Mouse (Mus musculus) gonadal fat pad, adult 2 months (tissue): ENCODE measurements around the gene Armc2. TPM values are rescaled to one million over a fixed set of nuclear protein-coding genes. Genes with fewer than 3 reads are reported as not detected.

Source experiments
- DNase-seq: peaks from one replicate; pipeline ENCODE4 v3.0.0-alpha.2; 2012; ENCODE audit warnings: low read depth
- polyA plus RNA-seq: library from polyadenylated mRNA; depleted of rRNA; stranded (reverse); fragments of >200 nt; gene quantifications from 2 replicates; pipeline ENCODE4 v1.2.3, GENCODE M21; 2012; rRNA removed

Armc2 gene
- polyA plus RNA-seq, 1 experiment = 1.3 TPM

GRCm38 (mm10) chr10:41867956-41868355 lies 150.3 kb downstream of the Armc2 start:
- DNase-seq = no peak

DNA sequence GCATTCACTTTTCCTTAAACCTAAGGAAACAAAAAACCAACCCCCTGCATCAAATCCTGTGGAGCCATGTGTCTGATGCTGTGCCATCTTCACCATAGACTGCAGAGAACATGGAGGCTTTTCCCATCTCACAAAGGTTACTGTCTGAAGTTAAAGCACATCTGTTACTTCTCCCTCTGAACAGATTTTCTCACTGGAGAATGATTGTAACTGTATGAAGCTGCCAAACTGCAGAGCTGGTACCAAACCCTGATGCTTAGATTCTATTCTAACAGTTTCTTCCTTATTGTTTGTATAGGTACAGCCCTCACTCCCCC lies 151.4 kb downstream of the Armc2 start:
- no peak for DNase-seq

DNA sequence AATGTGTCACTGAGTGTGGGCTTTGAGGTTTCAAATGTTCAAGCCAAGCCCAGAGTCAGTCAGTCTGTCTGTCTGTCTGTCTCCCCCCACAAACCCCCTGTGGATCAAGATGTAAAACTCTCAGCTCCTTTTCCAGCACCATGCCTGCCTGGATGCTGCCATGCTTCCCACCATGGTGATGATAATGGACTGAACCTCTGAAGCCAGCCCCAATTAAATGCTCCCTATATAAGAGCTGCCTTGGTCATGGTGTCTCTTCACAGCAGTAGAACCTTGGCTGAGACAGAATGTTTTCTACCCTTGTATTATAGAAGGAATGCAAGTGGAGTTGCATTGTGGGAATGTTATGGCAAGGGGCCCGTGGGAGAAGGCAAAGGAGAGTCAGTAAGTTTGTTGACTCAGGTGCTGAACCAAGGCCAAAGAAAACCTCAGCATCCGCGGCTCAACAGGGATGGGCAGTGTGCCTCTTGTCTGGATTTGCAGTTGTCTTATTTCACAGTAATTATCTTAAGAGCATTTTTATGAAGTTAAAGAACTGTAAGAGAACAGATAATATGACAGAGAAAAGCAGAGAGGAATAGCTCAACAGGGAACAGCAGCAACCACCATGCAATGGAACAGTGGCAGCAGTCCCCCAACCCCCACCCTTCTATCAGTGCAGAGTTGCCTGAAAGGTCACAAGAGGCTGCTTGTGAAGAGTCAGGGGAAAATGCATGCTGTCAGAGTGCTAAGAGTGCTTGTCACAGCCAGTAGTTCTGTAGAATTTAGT lies 152.0 kb downstream of the Armc2 start:
- DNase-seq = no peak

Other genes with a start within 250 kb of the Armc2 start
- gene Cep57l1, start 208.6 kb downstream of the Armc2 start, polyA plus RNA-seq = 1.9 and 2.3 TPM in 2 replicates
- 22.2 and 24.0 TPM in 2 replicates for gene Sesn1, start 208.5 kb downstream of the Armc2 start, polyA plus RNA-seq